Mouse (Mus musculus) embryonic facial prominence, embryonic 15.5 days (tissue): Measurements from ENCODE around the gene Uts2r. TPM values are rescaled to one million over a fixed set of nuclear protein-coding genes. Genes with fewer than 3 reads are reported as not detected.

ENCODE experiments used
- ATAC-seq: fragments of 200-750 bp; cut with Nextera tagmentation; 2 replicates; pipeline ENCODE4 v1.8.0; 2017; ENCODE audit warnings: low read depth, moderate TSS enrichment; ENCODE audit not compliant: insufficient number of reproducible peaks, low FRiP score, low TSS enrichment
- H3K27ac ChIP-seq: fragments of 300-500 bp; sonication (generic); replicated peaks from 2 replicates; pipeline ENCODE4 v1.5.1; 2015; ENCODE audit warnings: mild to moderate bottlenecking, inconsistent platforms
- H3K27me3 ChIP-seq: fragments of 300-500 bp; sonication (generic); 2 replicates; pipeline ENCODE4 v1.6.1; 2015; ENCODE audit warnings: inconsistent platforms
- H3K36me3 ChIP-seq: fragments of 300-500 bp; sonication (generic); 2 replicates; pipeline ENCODE4 v1.6.1; 2015; ENCODE audit warnings: mild to moderate bottlenecking, inconsistent platforms
- H3K4me1 ChIP-seq: fragments of 300-500 bp; sonication (generic); 2 replicates; pipeline ENCODE4 v1.6.1; 2015; ENCODE audit warnings: inconsistent platforms
- H3K4me2 ChIP-seq: fragments of 300-500 bp; sonication (generic); replicated peaks from 2 replicates; pipeline ENCODE4 v1.6.1; 2015; ENCODE audit warnings: mild to moderate bottlenecking, inconsistent platforms
- H3K4me3 ChIP-seq: fragments of 300-500 bp; sonication (generic); replicated peaks from 2 replicates; pipeline ENCODE4 v1.5.1; 2015; ENCODE audit warnings: mild to moderate bottlenecking, inconsistent platforms
- H3K9ac ChIP-seq: fragments of 300-500 bp; sonication (generic); 2 replicates; pipeline ENCODE4 v1.6.1; 2015; ENCODE audit warnings: inconsistent platforms
- H3K9me3 ChIP-seq: fragments of 300-500 bp; sonication (generic); replicated peaks from 2 replicates; pipeline ENCODE4 v1.6.1; 2016; ENCODE audit warnings: inconsistent platforms
- WGBS: fragments of 180-500 bp; shearing (Covaris S2); methylation state at CpG from one replicate; pipeline ENCODE4 v1.1.7; 2015; 5-methylcytosine and 5-hydroxymethylcytosine counted together
- polyA plus RNA-seq: library from polyadenylated mRNA; unstranded; fragments of >200 nt; fragmentation: Nextera tagmentation; extraction: Ambion mirVana; gene quantifications from 2 replicates; pipeline ENCODE4 v1.2.1, GENCODE M21; 2015

Uts2r gene
- polyA plus RNA-seq, 1 experiment from 2014 or later = 0.71 TPM

DNA sequence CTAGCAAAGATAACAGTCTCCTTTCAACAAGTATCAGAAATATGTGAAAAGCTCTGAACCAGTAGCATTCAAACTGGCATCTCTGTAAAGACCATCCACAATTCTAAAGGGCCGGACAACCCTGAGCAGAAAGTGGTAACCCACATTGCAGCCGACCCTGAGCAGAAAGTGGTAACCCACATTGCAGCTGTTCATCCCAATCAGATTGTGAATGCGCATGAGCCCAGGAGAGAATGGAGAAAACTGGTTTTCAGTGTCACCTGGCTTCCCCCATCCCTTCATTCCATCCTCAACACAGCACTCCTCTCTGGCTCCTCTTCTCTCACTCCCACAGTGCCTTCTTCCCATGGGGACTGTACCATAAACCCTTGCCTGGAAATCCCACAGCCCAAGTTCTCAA is 32.6 kb upstream of the Uts2r start:
- no peaks in the 10 kb centered on the region for H3K36me3 ChIP-seq
- H3K4me1 ChIP-seq = no peaks in the 10 kb centered on the region
- H3K4me2 ChIP-seq = no peak overlapping the region
- WGBS = 86% methylated on average over 3 of the region's 3 CpGs
- no peak for ATAC-seq
- H3K9ac ChIP-seq = no peak overlapping the region
- no peaks in the 10 kb centered on the region for H3K27me3 ChIP-seq
- no peak overlapping the region for H3K27ac ChIP-seq
- H3K4me3 ChIP-seq = no peak overlapping the region
- no peaks in the 10 kb centered on the region for H3K9me3 ChIP-seq

DNA sequence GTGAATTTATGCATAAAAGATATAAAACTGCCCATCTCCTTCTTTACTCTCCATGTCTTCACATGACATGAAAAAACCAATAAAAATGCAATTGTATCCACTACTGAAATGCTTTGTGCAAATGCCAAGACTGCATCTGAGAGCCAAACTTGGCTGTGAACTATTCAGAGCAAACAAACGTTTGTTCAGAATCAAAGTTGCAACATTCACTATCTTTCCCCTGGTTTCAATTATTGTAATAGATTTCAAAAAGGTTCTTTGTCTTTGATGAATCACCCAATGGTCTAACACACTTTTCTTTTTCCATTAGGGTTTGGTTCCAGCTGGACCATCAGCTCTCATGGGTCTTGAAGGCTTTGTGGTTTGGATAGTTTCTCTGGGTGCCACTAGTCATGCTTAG is 30.5 kb upstream of the Uts2r start:
- no peak overlapping the region for H3K9ac ChIP-seq
- ATAC-seq = no peak
- no peak overlapping the region for H3K4me2 ChIP-seq
- no peaks in the 10 kb centered on the region for H3K36me3 ChIP-seq
- no peaks in the 10 kb centered on the region for H3K9me3 ChIP-seq
- H3K4me3 ChIP-seq = no peak overlapping the region
- H3K27me3 ChIP-seq = no peaks in the 10 kb centered on the region
- 37% methylated on average over 1 of the region's 1 CpGs for WGBS
- no peaks in the 10 kb centered on the region for H3K4me1 ChIP-seq
- H3K27ac ChIP-seq = no peak overlapping the region

DNA sequence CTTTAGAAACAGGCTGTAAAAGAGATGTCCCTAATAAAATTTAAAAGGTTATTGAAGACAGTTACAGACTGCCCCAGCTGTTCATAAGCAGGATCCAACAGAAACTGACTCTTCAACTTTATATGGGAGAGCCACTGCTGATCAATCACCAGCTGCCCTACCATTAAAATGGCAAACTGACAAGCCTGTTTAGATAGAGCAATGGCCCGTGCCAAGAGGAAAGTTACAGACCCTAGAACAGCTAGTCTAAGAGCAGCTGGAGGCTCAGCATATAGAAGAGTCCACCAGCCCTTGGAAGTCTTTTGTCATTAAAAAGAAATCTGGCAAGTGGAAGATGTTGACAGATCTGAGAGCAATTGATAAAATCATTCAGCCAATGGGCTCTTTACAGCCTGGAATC is 25.5 kb upstream of the Uts2r start:
- 72% methylated on average over 1 of the region's 1 CpGs for WGBS
- Histone ChIP-seq H3K4me1 (no peaks in the 10 kb centered on the region), H3K4me2 (no peak overlapping the region), H3K9ac (no peak overlapping the region), H3K27me3 (no peaks in the 10 kb centered on the region), H3K9me3 (no peaks in the 10 kb centered on the region), H3K36me3 (no peaks in the 10 kb centered on the region), H3K27ac (no peak overlapping the region), H3K4me3 (no peak overlapping the region)
- ATAC-seq = no peak

DNA sequence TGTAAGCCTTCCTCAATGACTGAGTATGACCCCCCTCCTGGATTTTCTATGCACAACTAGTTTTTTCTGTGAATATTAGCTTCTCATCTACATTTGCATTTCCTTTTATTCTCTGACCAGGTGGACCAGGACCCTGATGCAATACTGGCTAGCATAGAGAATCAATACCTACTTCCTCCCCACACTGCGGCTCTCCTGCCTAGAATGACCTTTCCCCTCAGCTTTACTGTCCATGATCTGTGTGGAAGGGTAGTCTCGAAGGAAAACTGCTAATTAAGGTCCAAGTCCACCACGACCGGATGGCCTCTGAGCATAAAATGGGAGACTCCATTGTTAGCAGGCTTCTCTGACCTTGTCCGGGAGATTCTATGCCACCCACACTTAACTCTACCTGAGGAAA is 22.4 kb upstream of the Uts2r start:
- ATAC-seq = no peak
- Histone ChIP-seq H3K27me3 (no peaks in the 10 kb centered on the region), H3K27ac (no peak overlapping the region), H3K4me1 (no peaks in the 10 kb centered on the region), H3K36me3 (no peaks in the 10 kb centered on the region), H3K4me2 (no peak overlapping the region), H3K4me3 (no peak overlapping the region), H3K9ac (no peak overlapping the region), H3K9me3 (no peaks in the 10 kb centered on the region)
- WGBS = 82% methylated on average over 5 of the region's 5 CpGs

DNA sequence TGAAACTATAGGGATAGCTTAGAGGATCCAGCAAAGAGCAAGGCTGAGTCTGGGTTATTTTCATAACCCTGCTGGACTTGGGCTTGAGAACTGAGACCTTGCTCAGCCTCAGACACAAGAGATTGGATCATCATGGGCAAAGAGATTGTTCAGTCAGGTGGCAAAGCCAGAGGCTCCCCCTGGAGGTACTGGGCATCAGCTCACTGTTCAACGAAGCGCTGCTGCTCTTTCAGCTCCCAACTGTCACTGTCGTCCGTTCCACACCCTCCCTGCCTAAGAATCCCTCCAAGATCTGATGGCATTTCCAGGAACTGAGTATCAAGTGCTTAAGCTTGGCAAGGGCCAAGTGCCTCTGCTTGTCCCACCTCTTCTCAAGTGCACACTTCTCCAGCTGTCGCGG is 21.3 kb upstream of the Uts2r start:
- no peak for ATAC-seq
- WGBS = 40% methylated on average over 6 of the region's 6 CpGs

DNA sequence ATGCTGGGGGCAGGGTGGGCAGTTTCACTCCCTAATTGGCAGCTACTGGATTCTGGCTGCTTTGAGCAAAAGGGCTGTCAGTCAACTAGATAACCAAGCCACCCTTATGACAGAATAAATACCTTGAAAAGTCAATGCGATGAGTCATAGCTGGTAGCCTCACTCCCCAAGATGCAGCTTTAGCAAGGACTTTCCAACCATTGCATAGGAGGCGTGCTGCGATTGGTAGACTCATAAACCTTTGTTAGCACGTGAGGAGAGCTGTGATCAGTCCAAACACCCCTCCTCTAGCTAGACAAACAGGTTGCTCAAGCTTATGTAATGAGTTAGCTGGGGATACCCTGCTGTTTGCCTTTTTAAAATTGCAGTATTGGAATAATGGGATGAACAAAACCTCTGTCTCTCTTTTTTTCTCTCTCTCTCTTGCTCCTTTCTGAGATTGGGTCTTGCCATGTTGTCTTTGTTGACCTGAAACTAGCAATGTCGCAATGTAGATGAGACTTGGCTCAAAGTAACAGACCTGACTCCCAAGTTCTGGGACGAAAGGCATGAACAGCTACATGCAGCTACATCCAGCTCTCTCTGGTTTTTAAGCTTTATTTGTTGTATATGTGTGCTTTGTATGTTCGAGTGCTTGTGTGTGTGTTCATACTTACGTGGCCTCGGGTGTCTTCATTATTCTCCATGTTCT is 16.6 kb upstream of the Uts2r start:
- 72% methylated on average over 9 of the region's 9 CpGs for WGBS
- no peaks in the 10 kb centered on the region for H3K9me3 ChIP-seq
- H3K27me3 ChIP-seq = no peaks in the 10 kb centered on the region
- 0 out of 2 replicates have a peak, but pooled peaks have one; percentile 51 for ATAC-seq
- no peaks in the 10 kb centered on the region for H3K36me3 ChIP-seq
- H3K4me3 ChIP-seq = no peak overlapping the region
- 0 out of 2 replicates have a peak overlapping the region, but pooled peaks have one; percentile 34 for H3K27ac ChIP-seq
- H3K4me2 ChIP-seq = no peak overlapping the region
- no peak overlapping the region for H3K9ac ChIP-seq
- H3K4me1 ChIP-seq = no peaks in the 10 kb centered on the region

More for the DNA sequence above, 21.3 kb upstream of the Uts2r start:
- H3K27me3 ChIP-seq = no peaks in the 10 kb centered on the region
- H3K9me3 ChIP-seq = no peaks in the 10 kb centered on the region
- no peak overlapping the region for H3K4me3 ChIP-seq
- no peaks in the 10 kb centered on the region for H3K4me1 ChIP-seq
- no peaks in the 10 kb centered on the region for H3K36me3 ChIP-seq
- no peak overlapping the region for H3K9ac ChIP-seq
- no peak overlapping the region for H3K4me2 ChIP-seq
- H3K27ac ChIP-seq = no peak overlapping the region

DNA sequence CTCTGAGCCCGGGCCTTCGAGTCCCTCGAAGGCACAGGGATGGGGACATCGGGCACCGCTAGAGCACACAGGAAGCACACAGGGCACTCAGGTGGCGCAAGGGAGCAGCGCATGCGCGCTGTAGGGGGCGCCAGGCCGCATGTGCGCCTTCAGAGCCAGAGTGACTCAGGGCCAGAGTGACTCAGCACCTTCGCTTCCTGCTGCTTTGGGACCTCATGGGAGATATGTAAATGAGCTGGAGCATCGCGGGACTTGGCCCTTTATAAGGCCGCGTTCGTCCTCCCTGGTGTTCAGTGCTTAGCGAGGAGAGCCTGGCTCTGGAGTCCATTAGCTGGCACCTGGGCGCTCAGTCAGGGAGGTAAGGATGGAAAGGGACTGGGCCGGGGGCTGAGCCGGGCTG is 14.2 kb upstream of the Uts2r start, which contains the start of gene Tex19.1:
TSS of gene Tex19.1 (plus strand) at position 279 of the 400 bp plus-strand sequence.
- no peak within 1 kb of the TSS for H3K4me2 ChIP-seq
- H3K27ac ChIP-seq = no peak within 1 kb of the TSS
- H3K4me3 ChIP-seq = no peak within 1 kb of the TSS
- ATAC-seq = no peak
- 91% methylated on average over 22 of the region's 22 CpGs for WGBS
- H3K9ac ChIP-seq = no peak within 1 kb of the TSS
- no peaks in the 10 kb centered on the region for H3K9me3 ChIP-seq
- H3K27me3 ChIP-seq = no peaks in the 10 kb centered on the region
- H3K4me1 ChIP-seq = no peaks in the 10 kb centered on the region
- H3K36me3 ChIP-seq = no peaks in the 10 kb centered on the region

DNA sequence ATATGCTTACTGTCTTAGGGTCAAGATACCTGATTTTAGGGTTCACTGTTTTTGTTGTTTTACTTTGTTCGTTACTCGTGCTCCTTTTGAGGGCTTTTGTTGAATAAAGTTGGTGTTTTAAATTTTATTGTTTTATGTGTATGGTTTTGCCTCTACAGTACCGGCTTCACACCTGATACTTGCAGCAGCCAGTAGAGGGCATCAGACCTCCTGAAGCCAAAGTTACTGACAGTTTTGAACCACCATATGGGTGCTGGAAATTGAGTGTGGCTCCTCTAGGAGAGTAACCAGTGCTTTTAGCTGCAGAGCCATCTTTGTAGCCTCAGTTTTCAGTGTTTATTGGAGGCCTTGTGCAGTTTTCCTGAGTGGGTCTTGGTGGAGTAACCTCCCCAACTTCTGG is 11.9 kb upstream of the Uts2r start:
- Histone ChIP-seq H3K4me3 (no peak overlapping the region), H3K27ac (no peak overlapping the region)
- no peak for ATAC-seq

DNA sequence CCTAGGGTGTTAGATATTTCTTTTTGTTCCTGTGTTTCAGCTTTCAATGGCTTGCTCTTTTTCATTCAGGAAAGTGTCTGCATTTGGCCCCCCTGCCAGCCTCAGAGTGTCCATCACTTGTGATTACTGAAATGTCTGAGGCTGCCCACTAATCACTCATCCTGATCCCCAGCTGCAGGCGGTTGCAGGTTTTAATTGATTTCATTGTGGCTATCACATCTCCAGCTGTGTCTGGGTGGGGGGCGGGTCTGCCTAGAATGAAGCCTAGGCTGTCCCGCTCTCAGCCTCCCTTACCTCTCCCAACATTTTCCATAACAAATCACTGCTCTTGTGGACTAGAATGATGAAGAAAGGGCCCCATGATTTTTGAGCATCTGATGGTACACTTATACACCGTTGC is 5.9 kb upstream of the Uts2r start:
- Histone ChIP-seq H3K27me3 (peaks cover 36% of the 10 kb centered on the region), H3K36me3 (no peaks in the 10 kb centered on the region), H3K4me1 (peaks cover 10% of the 10 kb centered on the region), H3K9ac (no peak overlapping the region), H3K4me3 (no peak overlapping the region), H3K27ac (no peak overlapping the region), H3K4me2 (no peak overlapping the region), H3K9me3 (no peaks in the 10 kb centered on the region)
- ATAC-seq = no peak
- WGBS = 28% methylated on average over 4 of the region's 4 CpGs

More for the DNA sequence above, 11.9 kb upstream of the Uts2r start:
- no peak overlapping the region for H3K9ac ChIP-seq
- no peaks in the 10 kb centered on the region for H3K4me1 ChIP-seq
- WGBS = 79% methylated on average over 3 of the region's 3 CpGs
- H3K4me2 ChIP-seq = no peak overlapping the region
- no peaks in the 10 kb centered on the region for H3K27me3 ChIP-seq
- no peaks in the 10 kb centered on the region for H3K9me3 ChIP-seq
- no peaks in the 10 kb centered on the region for H3K36me3 ChIP-seq

DNA sequence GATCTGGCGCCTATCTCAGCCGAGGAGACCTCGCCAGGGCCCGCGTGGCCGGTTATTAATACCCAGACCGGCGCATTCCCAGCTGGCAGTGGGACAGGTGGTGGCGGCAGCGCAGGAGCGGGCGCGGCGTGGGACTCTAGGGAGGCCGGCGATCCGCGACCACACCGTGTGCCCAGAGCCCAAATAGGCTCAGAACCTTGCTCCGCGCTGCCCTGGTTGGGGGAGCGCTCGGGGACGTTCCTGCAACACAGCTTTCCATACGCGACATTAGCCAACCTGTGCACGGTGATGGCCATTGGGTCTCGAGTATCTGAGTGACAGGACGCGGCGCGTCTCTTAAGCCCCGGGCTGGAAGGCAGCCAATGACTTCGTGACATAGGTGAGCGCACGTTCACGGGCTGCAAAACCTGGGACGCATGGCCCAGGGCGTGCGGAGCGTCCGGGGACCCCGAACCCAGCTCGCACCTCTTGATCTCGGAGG is 3.6 kb upstream of the Uts2r start:
- Histone ChIP-seq H3K4me1 (peaks cover 10% of the 10 kb centered on the region), H3K36me3 (no peaks in the 10 kb centered on the region), H3K4me3 (peak overlapping the region; percentile 38), H3K9me3 (no peaks in the 10 kb centered on the region), H3K4me2 (peak overlapping the region; percentile 64), H3K9ac (peak overlapping the region; percentile 12; the same call in 1 of the 2 replicates), H3K27me3 (peaks cover 36% of the 10 kb centered on the region), H3K27ac (no peak overlapping the region)
- WGBS = 1% methylated on average over 45 of the region's 45 CpGs
- ATAC-seq = no peak

DNA sequence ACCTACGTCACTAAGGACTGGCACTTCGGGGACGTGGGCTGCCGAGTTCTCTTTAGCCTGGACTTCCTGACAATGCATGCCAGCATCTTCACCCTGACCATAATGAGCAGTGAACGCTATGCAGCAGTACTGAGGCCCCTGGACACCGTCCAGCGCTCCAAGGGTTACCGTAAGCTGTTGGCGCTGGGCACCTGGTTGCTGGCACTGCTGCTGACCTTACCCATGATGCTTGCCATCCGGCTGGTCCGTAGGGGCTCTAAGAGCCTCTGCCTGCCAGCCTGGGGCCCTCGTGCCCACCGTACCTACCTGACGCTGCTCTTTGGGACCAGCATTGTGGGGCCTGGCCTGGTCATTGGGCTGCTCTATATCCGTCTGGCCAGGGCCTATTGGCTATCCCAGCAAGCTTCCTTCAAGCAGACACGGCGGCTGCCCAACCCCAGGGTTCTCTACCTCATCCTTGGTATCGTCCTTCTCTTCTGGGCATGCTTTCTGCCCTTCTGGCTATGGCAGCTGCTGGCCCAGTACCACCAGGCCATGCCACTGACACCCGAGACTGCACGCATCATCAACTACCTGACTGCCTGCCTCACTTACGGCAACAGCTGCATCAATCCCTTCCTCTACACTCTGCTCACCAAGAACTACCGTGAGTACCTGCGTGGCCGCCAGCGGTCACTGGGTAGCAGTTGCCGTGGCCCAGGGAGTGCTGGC is 720 bp downstream of the Uts2r start:
- Histone ChIP-seq H3K27ac (no peak overlapping the region), H3K4me3 (no peak overlapping the region), H3K4me2 (no peak overlapping the region), H3K27me3 (peaks cover 24% of the 10 kb centered on the region), H3K9me3 (no peaks in the 10 kb centered on the region), H3K9ac (no peak overlapping the region), H3K36me3 (no peaks in the 10 kb centered on the region), H3K4me1 (peaks cover 10% of the 10 kb centered on the region)
- no peak for ATAC-seq
- WGBS = 91% methylated on average over 26 of the region's 26 CpGs
